Mouse (Mus musculus) c-Kit-negative CD71-positive TER-119-positive erythroid progenitor cells, embryonic 14.5 days (primary cell): ENCODE measurements around the gene 1700020D05Rik.
A peak's percentile ranks its signal among the peaks of the same experiment; 100 is the strongest.

Experiments
- DNase-seq: peaks from one replicate; pipeline ENCODE4 v3.0.0-alpha.2; 2013; ENCODE audit warnings: low read depth, low spot score

1700020D05Rik gene

GRCm38 (mm10) chr19:5503687-5504086 is at the start of gene 1700020D05Rik:
Gene 1700020D05Rik (minus strand): TSS chr19:5503787.
- no peak for DNase-seq

- no peak for DNase-seq
Observed at GRCm38 (mm10) chr19:5547471-5548056, 44.0 kb upstream of the 1700020D05Rik start.

GRCm38 (mm10) chr19:5544031-5544430 is 40.4 kb upstream of the 1700020D05Rik start:
- no peak for DNase-seq

GRCm38 (mm10) chr19:5543362-5543761 is 39.8 kb upstream of the 1700020D05Rik start:
- no peak for DNase-seq

GRCm38 (mm10) chr19:5538786-5539185 is 35.2 kb upstream of the 1700020D05Rik start:
- no peak for DNase-seq

GRCm38 (mm10) chr19:5532520-5532919 is 28.9 kb upstream of the 1700020D05Rik start:
- DNase-seq = no peak

- no peak for DNase-seq
Observed at GRCm38 (mm10) chr19:5530138-5530524, 26.5 kb upstream of the 1700020D05Rik start.

GRCm38 (mm10) chr19:5529325-5530137 is 25.9 kb upstream of the 1700020D05Rik start:
- DNase-seq = peak; percentile 81

GRCm38 (mm10) chr19:5525204-5525603 is 21.6 kb upstream of the 1700020D05Rik start:
- no peak for DNase-seq

GRCm38 (mm10) chr19:5518721-5519120 is 15.1 kb upstream of the 1700020D05Rik start:
- no peak for DNase-seq

GRCm38 (mm10) chr19:5516906-5517505 is 13.4 kb upstream of the 1700020D05Rik start:
- no peak for DNase-seq

- DNase-seq = no peak
Observed at GRCm38 (mm10) chr19:5515840-5516777, 12.5 kb upstream of the 1700020D05Rik start.

GRCm38 (mm10) chr19:5513005-5513349 is 9.4 kb upstream of the 1700020D05Rik start:
- DNase-seq = no peak

- no peak for DNase-seq
Observed at GRCm38 (mm10) chr19:5512091-5513004, 8.8 kb upstream of the 1700020D05Rik start.

- peak; percentile 20 for DNase-seq
Observed at GRCm38 (mm10) chr19:5511074-5511632, 7.6 kb upstream of the 1700020D05Rik start.

- peak; percentile 98 for DNase-seq
Observed at GRCm38 (mm10) chr19:5510031-5511026, 6.7 kb upstream of the 1700020D05Rik start, which contains the start of gene Snx32. Gene Snx32 (minus strand): TSS chr19:5510538.

- DNase-seq = no peak
Observed at GRCm38 (mm10) chr19:5500330-5500875, 3.2 kb downstream of the 1700020D05Rik start.

- DNase-seq = no peak
Observed at GRCm38 (mm10) chr19:5496052-5496370, 7.6 kb downstream of the 1700020D05Rik start.
